Mouse (Mus musculus) kidney, postnatal 36 days (tissue): Measurements from ENCODE around the gene Olfr1254.

ENCODE experiments used
- DNase-seq, 2 experiments: peaks; one replicate each; pipeline ENCODE4 v3.0.0; 2021 to 2022; ENCODE audit warnings: mixed read lengths in 2 of 2

The Olfr1254 gene

DNA sequence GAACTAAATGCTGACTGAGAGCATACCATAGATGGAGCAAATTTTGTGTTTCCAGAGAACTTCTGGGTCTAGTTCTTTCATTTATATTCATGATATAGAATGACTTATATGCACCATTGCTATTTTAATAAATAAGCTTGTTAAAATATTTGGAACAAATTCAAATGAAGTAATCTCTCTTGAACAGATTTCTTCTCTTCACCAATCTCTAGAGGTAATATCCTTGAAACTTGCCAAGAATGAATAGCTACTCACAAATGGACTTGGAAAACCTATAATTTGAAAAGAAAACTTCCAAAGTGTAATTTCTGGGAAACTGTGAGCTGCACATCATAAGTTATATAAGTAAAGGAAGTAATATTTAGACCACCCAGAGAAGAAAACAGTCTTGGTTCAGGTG is at the start of gene Olfr1254:
Gene Olfr1254 (minus strand): TSS at position 101 of the 400 bp plus-strand sequence.
- DNase-seq, result no peak

DNA sequence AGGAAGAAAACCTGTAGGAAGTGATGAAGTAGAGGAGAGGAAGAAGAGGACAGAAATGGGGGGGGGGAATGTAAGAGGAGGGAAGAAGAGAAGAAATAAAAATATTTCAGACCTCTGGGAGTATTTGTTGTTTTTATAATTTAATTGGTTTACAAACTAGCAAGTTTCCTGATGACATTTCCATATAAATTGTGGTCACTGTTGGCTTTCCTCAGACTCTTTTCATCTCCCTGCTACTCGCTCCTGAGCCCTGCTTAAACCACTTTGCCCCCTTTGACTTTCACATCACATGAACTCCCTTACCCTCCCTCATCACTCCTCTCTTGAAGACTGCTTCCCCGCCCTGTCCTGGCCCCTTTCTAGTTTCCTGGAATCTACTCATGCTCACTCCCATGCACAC is 48.0 kb upstream of the Olfr1254 start, which contains the start of gene Olfr1256:
Gene Olfr1256 (minus strand): TSS at position 101 of the 400 bp plus-strand sequence.
- no peak for DNase-seq

DNA sequence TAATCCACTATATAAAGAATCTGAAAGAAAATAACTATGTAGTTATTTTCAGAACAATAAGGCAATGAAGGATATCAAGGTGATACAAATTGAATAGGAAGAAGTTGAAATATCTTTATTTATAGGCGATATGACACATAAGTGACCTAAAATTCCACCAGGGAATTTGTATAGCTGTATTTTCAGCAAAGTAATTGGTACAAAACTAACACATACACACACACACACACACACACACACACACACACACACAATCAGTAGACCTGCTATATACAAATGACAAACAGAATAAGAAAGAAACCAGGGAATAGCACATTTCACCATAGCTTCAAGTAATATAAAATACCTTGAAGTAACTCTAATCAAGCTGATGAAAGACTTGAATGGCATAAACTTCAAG is 26.8 kb upstream of the Olfr1254 start:
- peak in 1 of 2 experiments; percentile 59 for DNase-seq

DNA sequence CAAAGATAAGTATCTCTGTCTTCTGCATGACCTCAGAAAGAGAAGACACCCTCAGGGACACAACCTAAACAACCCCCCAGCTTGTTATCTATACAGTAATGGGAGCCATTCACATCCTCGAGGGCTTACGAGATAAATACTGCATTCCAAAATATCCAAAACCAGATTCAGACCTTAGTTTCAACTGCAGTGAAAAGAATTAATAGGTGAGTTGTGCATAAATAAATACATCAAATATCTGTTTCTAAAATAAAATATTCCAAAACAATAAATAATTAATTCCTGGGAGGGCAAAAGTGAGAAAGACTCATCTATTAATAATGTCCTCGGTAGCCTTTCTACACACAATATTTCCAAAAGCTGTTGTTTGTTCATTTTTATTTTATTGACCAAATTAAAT is 18.3 kb upstream of the Olfr1254 start, which contains the start of gene Olfr1255:
Gene Olfr1255 (plus strand): TSS at position 301 of the 400 bp plus-strand sequence.
- DNase-seq, result no peak

DNA sequence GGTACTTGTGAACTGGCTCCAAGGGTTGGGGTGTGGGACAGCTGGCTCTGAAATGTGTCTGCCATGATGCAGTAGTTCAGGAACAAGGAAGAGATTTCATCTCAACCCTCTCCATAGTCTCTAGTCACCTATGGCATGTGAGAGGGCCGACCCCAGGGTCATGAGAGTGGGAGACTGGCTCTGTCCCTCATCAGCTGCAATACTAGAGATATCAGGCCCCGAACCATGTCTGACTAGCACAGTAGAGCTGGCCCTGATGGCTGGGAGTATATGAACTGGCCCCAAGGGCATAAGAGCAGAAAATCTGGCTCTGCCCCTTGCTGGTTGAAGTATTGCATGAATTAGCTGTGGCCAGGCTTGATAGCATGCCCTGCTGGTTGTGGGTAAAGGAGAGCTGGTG is 17.3 kb upstream of the Olfr1254 start:
- DNase-seq, result no peak

DNA sequence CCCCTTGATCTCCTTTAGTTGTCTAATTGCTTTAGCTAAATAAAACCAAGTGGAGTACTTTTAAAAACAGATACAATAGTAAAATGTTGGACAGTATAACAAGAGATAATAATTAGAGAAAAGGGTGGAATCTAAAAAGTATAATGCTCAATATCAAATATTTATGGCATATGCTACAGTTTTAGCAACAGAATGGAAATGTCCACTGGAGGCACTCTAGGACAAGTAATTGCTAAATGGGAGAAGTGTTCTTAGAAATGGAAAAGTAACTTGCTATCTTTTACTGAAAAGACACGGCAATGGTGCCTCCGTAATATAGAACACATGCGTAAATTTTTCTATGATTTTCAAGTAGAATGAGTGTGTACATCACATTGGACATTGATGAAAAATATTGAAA is 6.2 kb upstream of the Olfr1254 start:
- no peak for DNase-seq

DNA sequence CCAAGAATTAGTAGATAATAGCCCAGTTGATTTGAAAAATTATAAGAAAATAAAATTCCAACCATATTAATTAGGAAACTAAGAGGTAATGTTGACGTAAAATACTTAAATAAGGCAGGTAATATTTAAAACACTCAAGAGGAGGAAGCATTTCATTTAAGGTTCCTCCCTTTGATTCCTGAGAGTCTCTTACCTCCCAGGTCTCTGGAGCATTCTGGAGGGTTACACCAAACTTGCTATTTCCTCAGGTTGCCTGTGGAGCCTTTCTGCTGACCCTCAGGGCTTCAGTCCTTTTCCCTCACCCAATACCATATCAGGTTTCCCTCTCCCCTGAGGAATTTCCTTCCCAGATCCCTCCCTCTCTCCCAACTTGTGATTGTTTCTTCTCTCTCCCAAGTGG is 36.4 kb downstream of the Olfr1254 start, which contains the start of gene Olfr1253:
Gene Olfr1253 (minus strand): TSS at position 101 of the 400 bp plus-strand sequence.
- no peak for DNase-seq
